Mouse (Mus musculus): Measurements from ENCODE around the gene Fgfr2. TPM values are rescaled to one million over a fixed set of nuclear protein-coding genes. Genes with fewer than 3 reads are reported as not detected.
A peak's percentile ranks its signal among the peaks of the same experiment; 100 is the strongest.
"Not testable (repeated sequence)": the region's sequence is repeated elsewhere in the genome, so short reads cannot be mapped to it uniquely, and the experiment has no call there.

Fgfr2 gene
- polyA plus RNA-seq, 1 experiment from 2014 or later: 67.0 TPM

GRCm38 (mm10) chr7:131133181-131133580 lies 1990.0 kb downstream of the Fgfr2 start:
- Histone ChIP-seq H3K36me3 (no peaks in the 10 kb centered on the region), H3K27me3 (replicated peaks) (no peaks in the 10 kb centered on the region), H3K9ac (no peak overlapping the region), H3K4me2 (replicated peaks) (no peak overlapping the region), H3K27ac (no peak overlapping the region), H3K4me1 (replicated peaks) (no peaks in the 10 kb centered on the region), H3K9me3 (no peaks in the 10 kb centered on the region), H3K4me3 (replicated peaks) (no peak overlapping the region)
- no peak for ATAC-seq
- 73% methylated on average over 3 of the region's 3 CpGs for WGBS

- ATAC-seq: no peak
- Histone ChIP-seq H3K9ac (no peak overlapping the region), H3K36me3 (no peaks in the 10 kb centered on the region), H3K9me3 (no peaks in the 10 kb centered on the region), H3K27me3 (replicated peaks) (no peaks in the 10 kb centered on the region), H3K4me2 (replicated peaks) (no peak overlapping the region), H3K4me1 (replicated peaks) (no peaks in the 10 kb centered on the region), H3K27ac (no peak overlapping the region), H3K4me3 (replicated peaks) (no peak overlapping the region)
- WGBS: 62% methylated on average over 12 of the region's 12 CpGs
Measured at GRCm38 (mm10) chr7:131130021-131130420, 1993.1 kb downstream of the Fgfr2 start.

GRCm38 (mm10) chr7:131122210-131122807 lies 2000.8 kb downstream of the Fgfr2 start:
- Histone ChIP-seq H3K4me1 (replicated peaks) (no peaks in the 10 kb centered on the region), H3K4me2 (replicated peaks) (no peak overlapping the region), H3K27ac (no peak overlapping the region), H3K4me3 (replicated peaks) (no peak overlapping the region), H3K27me3 (replicated peaks) (no peaks in the 10 kb centered on the region), H3K9me3 (no peaks in the 10 kb centered on the region), H3K36me3 (no peaks in the 10 kb centered on the region), H3K9ac (no peak overlapping the region)
- 83% methylated on average over 2 of the region's 2 CpGs for WGBS
- ATAC-seq: no peak

GRCm38 (mm10) chr7:131114434-131114833 lies 2008.7 kb downstream of the Fgfr2 start:
- Histone ChIP-seq H3K36me3 (no peaks in the 10 kb centered on the region), H3K4me3 (replicated peaks) (no peak overlapping the region), H3K9ac (no peak overlapping the region), H3K27ac (no peak overlapping the region), H3K4me2 (replicated peaks) (no peak overlapping the region), H3K9me3 (no peaks in the 10 kb centered on the region), H3K4me1 (replicated peaks) (no peaks in the 10 kb centered on the region), H3K27me3 (replicated peaks) (no peaks in the 10 kb centered on the region)
- ATAC-seq: no peak
- WGBS: 74% methylated on average over 2 of the region's 2 CpGs

- 0 out of 2 replicates have a peak, but pooled peaks have one; percentile 45 for ATAC-seq
- Histone ChIP-seq H3K27me3 (replicated peaks) (no peaks in the 10 kb centered on the region), H3K27ac (no peak overlapping the region), H3K36me3 (no peaks in the 10 kb centered on the region), H3K4me3 (replicated peaks) (no peak overlapping the region), H3K4me2 (replicated peaks) (no peak overlapping the region), H3K4me1 (replicated peaks) (no peaks in the 10 kb centered on the region), H3K9ac (no peak overlapping the region), H3K9me3 (no peaks in the 10 kb centered on the region)
- WGBS: 43% methylated on average over 6 of the region's 6 CpGs
Measured at GRCm38 (mm10) chr7:131113676-131114075, 2009.5 kb downstream of the Fgfr2 start.

- Histone ChIP-seq H3K27ac (no peak overlapping the region), H3K4me3 (replicated peaks) (no peak overlapping the region), H3K36me3 (no peaks in the 10 kb centered on the region), H3K9me3 (no peaks in the 10 kb centered on the region), H3K9ac (no peak overlapping the region), H3K4me2 (replicated peaks) (no peak overlapping the region), H3K4me1 (replicated peaks) (no peaks in the 10 kb centered on the region), H3K27me3 (replicated peaks) (no peaks in the 10 kb centered on the region)
- ATAC-seq: no peak
- 38% methylated on average over 3 of the region's 3 CpGs for WGBS
Measured at GRCm38 (mm10) chr7:131112486-131112885, 2010.7 kb downstream of the Fgfr2 start.

- not testable (repeated sequence) for H3K27ac ChIP-seq; H3K9me3 ChIP-seq; H3K4me3 ChIP-seq (replicated peaks); H3K27me3 ChIP-seq (replicated peaks); ATAC-seq; H3K36me3 ChIP-seq; H3K4me1 ChIP-seq (replicated peaks); H3K4me2 ChIP-seq (replicated peaks); H3K9ac ChIP-seq
- 81% methylated on average over 9 of the region's 9 CpGs for WGBS
Measured at GRCm38 (mm10) chr7:131082403-131082802, 2040.7 kb downstream of the Fgfr2 start.

GRCm38 (mm10) chr7:131075956-131076355 lies 2047.2 kb downstream of the Fgfr2 start:
- no peak overlapping the region for H3K9ac ChIP-seq
- no peaks in the 10 kb centered on the region for H3K27me3 ChIP-seq (replicated peaks)
- H3K4me3 ChIP-seq (replicated peaks): no peak overlapping the region
- no peaks in the 10 kb centered on the region for H3K4me1 ChIP-seq (replicated peaks)
- H3K27ac ChIP-seq: no peak overlapping the region
- ATAC-seq: no peak
- no peaks in the 10 kb centered on the region for H3K9me3 ChIP-seq
- H3K36me3 ChIP-seq: no peaks in the 10 kb centered on the region
- H3K4me2 ChIP-seq (replicated peaks): no peak overlapping the region
- WGBS: 8% methylated on average over 1 of the region's 1 CpGs

- H3K4me3 ChIP-seq (replicated peaks); ATAC-seq; H3K4me2 ChIP-seq (replicated peaks); H3K27ac ChIP-seq; H3K9me3 ChIP-seq; H3K27me3 ChIP-seq (replicated peaks); H3K9ac ChIP-seq; H3K4me1 ChIP-seq (replicated peaks); H3K36me3 ChIP-seq: not testable (repeated sequence)
- 83% methylated on average over 6 of the region's 6 CpGs for WGBS
Measured at GRCm38 (mm10) chr7:131074098-131074497, 2049.1 kb downstream of the Fgfr2 start.

GRCm38 (mm10) chr7:131073476-131073875 lies 2049.7 kb downstream of the Fgfr2 start:
- H3K27me3 ChIP-seq (replicated peaks); H3K9ac ChIP-seq; H3K27ac ChIP-seq; ATAC-seq; H3K4me2 ChIP-seq (replicated peaks); H3K4me1 ChIP-seq (replicated peaks); H3K9me3 ChIP-seq; H3K4me3 ChIP-seq (replicated peaks); H3K36me3 ChIP-seq: not testable (repeated sequence)
- 94% methylated on average over 3 of the region's 3 CpGs for WGBS

GRCm38 (mm10) chr7:131068191-131068590 lies 2055.0 kb downstream of the Fgfr2 start:
- 0% methylated on average over 1 of the region's 1 CpGs for WGBS
- not testable (repeated sequence) for H3K9me3 ChIP-seq; H3K27ac ChIP-seq; H3K4me3 ChIP-seq (replicated peaks); H3K27me3 ChIP-seq (replicated peaks); H3K36me3 ChIP-seq; H3K4me2 ChIP-seq (replicated peaks); H3K4me1 ChIP-seq (replicated peaks); H3K9ac ChIP-seq; ATAC-seq

- no peak for ATAC-seq
- Histone ChIP-seq H3K9ac (no peak overlapping the region), H3K4me2 (replicated peaks) (no peak overlapping the region), H3K9me3 (no peaks in the 10 kb centered on the region), H3K27me3 (replicated peaks) (no peaks in the 10 kb centered on the region), H3K27ac (no peak overlapping the region), H3K4me3 (replicated peaks) (no peak overlapping the region), H3K36me3 (no peaks in the 10 kb centered on the region), H3K4me1 (replicated peaks) (no peaks in the 10 kb centered on the region)
- WGBS: 89% methylated on average over 2 of the region's 2 CpGs
Measured at GRCm38 (mm10) chr7:131062541-131062940, 2060.6 kb downstream of the Fgfr2 start.

GRCm38 (mm10) chr7:131059808-131060207 lies 2063.3 kb downstream of the Fgfr2 start:
- not testable (repeated sequence) for H3K9ac ChIP-seq; H3K4me2 ChIP-seq (replicated peaks); H3K9me3 ChIP-seq; ATAC-seq; H3K4me3 ChIP-seq (replicated peaks); H3K36me3 ChIP-seq; H3K4me1 ChIP-seq (replicated peaks); H3K27me3 ChIP-seq (replicated peaks); H3K27ac ChIP-seq
- 55% methylated on average over 2 of the region's 2 CpGs for WGBS
